Mouse (Mus musculus) spleen, adult 2 months (tissue): Measurements from ENCODE around the gene Bcdin3d. TPM values are rescaled to one million over a fixed set of nuclear protein-coding genes. Genes with fewer than 3 reads are reported as not detected.

ENCODE experiments used
- DNase-seq, 2 experiments: peaks; one replicate each; pipeline versions ENCODE4 v3.0.0 to v3.0.0-alpha.2; 2012 to 2021; ENCODE audit warnings: low spot score in 2 of 2, low read depth in 1 of 2
- H3K27ac ChIP-seq: fragments of 200-500 bp; 2 replicates; pipeline ENCODE4 v1.5.1; 2012; ENCODE audit warnings: low read length, inconsistent platforms; ENCODE audit not compliant: insufficient read depth
- H3K27me3 ChIP-seq: fragments of 200-500 bp; 2 replicates; pipeline ENCODE4 v1.6.1; 2012; ENCODE audit warnings: mild to moderate bottlenecking, moderate library complexity, low read length, inconsistent platforms; ENCODE audit not compliant: control insufficient read depth, insufficient read depth
- H3K36me3 ChIP-seq: fragments of 200-500 bp; 2 replicates; pipeline ENCODE4 v1.6.1; 2012; ENCODE audit warnings: mild to moderate bottlenecking, low read length, inconsistent platforms; ENCODE audit not compliant: control insufficient read depth, insufficient read depth
- H3K4me1 ChIP-seq: fragments of 200-500 bp; 2 replicates; pipeline ENCODE4 v1.6.1; 2011; ENCODE audit warnings: inconsistent platforms; ENCODE audit not compliant: control insufficient read depth, insufficient read depth, insufficient read length
- H3K4me3 ChIP-seq: fragments of 200-500 bp; 2 replicates; pipeline ENCODE4 v1.5.1; 2011; ENCODE audit warnings: mild to moderate bottlenecking, inconsistent platforms; ENCODE audit not compliant: insufficient read depth, insufficient read length; ENCODE audit errors: extremely low read depth
- CTCF ChIP-seq: fragments of 200-500 bp; IDR thresholded peaks from 2 replicates; pipeline ENCODE4 v1.5.1; 2011; ENCODE audit warnings: mild to moderate bottlenecking, inconsistent platforms; ENCODE audit not compliant: insufficient read depth, insufficient read length, insufficient replicate concordance; ENCODE audit errors: extremely low read depth
- POLR2A ChIP-seq: fragments of 200-500 bp; IDR thresholded peaks from 2 replicates; pipeline ENCODE4 v1.6.1; 2011; ENCODE audit warnings: low read depth, low read length, inconsistent platforms
- WGBS: fragments of 180-500 bp; shearing (Covaris S2); methylation state at CpG from one replicate; pipeline ENCODE4 v1.1.7; 2018; 5-methylcytosine and 5-hydroxymethylcytosine counted together
- polyA plus RNA-seq: library from polyadenylated mRNA; depleted of rRNA; stranded (reverse); fragments of >200 nt; gene quantifications from 2 replicates; pipeline ENCODE4 v1.2.3, GENCODE M21; 2012

Bcdin3d gene
- polyA plus RNA-seq, 1 experiment = 5.1 TPM

DNA sequence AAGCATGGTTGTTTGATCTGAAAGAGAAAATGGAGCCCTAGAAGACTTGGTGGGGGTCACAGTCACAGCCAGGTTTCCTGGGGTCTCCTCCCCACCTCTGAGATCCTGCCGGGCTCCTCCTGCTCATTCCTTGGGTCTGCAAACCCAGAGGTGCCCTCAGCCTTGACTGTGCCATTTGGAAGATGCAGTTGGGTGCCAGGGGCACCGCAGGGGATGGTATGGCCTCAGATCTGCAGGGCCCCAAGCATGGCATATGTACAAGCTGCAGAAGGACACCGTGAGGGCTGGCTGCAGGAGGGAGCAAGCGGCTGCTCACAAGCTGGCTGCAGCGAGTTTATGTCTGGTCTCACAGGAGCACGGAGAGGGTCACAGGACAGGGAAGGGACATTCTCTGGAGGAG, 25.2 kb upstream of the Bcdin3d start:
- 67% methylated on average over 6 of the region's 6 CpGs for WGBS
- Histone ChIP-seq H3K36me3 (no peaks in the 10 kb centered on the region), H3K27ac (no peak overlapping the region), H3K4me1 (no peaks in the 10 kb centered on the region; the same call in 1 of the 2 replicates), H3K27me3 (no peaks in the 10 kb centered on the region), H3K4me3 (no peak overlapping the region)
- TF ChIP-seq POLR2A (no peak), CTCF (no peak)
- no peak for DNase-seq

DNA sequence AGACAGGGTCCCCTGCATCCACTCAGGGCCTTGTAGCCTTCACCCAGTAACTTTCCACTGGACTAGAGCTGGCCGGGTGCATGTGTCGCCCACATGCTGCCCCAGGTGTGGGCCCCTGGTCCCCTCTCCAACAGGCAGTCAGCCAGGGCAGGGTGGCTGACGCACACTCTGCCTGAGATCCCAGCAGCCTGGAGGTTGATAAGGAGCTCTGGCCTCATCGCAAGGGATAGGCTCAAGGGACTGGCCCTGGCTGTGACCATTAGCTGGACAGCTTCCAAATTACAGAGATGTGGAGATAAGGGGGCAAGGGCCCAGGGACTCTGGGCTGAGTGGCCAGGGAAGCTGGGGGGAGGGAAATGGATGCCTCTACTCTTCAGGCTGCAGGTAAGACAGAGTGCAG, 24.3 kb upstream of the Bcdin3d start:
- no peak overlapping the region for H3K4me3 ChIP-seq
- no peak overlapping the region for H3K27ac ChIP-seq
- TF ChIP-seq CTCF (no peak), POLR2A (no peak)
- no peak for DNase-seq
- no peaks in the 10 kb centered on the region for H3K36me3 ChIP-seq
- H3K4me1 ChIP-seq = no peaks in the 10 kb centered on the region; the same call in 1 of the 2 replicates
- H3K27me3 ChIP-seq = no peaks in the 10 kb centered on the region
- WGBS = 67% methylated on average over 4 of the region's 4 CpGs

DNA sequence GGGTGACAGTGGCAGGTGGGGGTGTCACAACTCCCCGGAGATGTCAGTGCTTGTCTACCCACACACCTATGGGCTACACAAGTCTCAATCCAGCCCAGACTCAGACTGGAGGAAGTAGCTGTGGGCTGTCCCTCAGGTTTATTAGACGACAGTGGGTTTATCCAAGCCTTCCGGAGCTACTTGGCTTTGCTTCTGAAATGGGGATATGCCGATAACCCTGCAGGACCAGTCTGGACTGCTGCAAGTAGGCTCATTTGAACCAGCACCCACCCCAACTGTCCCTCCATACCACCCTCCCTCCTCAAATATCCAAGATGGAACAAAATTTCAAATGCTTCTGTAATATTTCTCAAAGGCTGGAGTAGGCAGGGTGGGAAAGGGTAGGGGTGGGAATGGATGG, 23.8 kb upstream of the Bcdin3d start:
- Histone ChIP-seq H3K4me3 (no peak overlapping the region), H3K27ac (0 out of 2 replicates have a peak overlapping the region, but pooled peaks have one; percentile 17), H3K27me3 (no peaks in the 10 kb centered on the region), H3K36me3 (no peaks in the 10 kb centered on the region), H3K4me1 (no peaks in the 10 kb centered on the region; the same call in 1 of the 2 replicates)
- no peak for DNase-seq
- 78% methylated on average over 4 of the region's 4 CpGs for WGBS
- TF ChIP-seq CTCF = no peak
- no peak for TF ChIP-seq POLR2A

DNA sequence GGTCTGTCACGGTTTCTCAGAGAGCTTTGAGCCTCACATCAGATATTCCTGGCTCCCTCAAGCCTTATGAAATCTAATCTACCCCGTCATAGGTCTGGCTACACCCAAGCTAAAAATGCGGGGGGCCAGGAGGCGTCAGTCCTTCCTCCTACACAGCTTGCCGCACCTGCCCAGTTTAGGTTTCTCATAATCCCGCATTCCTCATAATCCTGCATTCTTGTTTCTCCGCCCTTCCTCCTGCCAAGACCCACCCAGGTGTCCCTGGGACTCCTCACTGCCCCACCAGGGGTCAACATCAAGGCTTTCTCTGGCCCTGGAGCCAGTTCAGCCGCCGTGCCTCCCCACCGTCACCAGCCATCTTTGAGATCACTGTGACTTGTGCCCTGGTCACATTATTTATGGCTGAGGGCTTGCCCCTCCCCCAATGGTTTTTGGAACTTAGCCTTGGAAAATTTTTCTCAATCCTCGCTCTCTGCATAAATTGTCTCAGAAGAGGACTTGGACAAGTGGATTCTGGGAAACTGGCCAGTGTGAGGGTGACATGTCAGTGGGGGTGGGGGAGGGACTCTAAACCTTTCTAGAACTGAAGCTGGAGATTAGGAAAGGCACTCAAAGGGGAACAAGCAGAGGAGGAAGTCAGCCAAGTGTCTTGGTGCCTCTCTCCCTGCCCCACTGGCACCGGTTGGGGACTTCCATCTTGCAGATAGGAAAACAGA, 23.2 kb upstream of the Bcdin3d start:
- no peaks in the 10 kb centered on the region; the same call in 1 of the 2 replicates for H3K4me1 ChIP-seq
- no peaks in the 10 kb centered on the region for H3K27me3 ChIP-seq
- H3K36me3 ChIP-seq = no peaks in the 10 kb centered on the region
- no peak overlapping the region for H3K27ac ChIP-seq
- DNase-seq = no peak
- TF ChIP-seq CTCF = no peak
- TF ChIP-seq POLR2A = no peak
- H3K4me3 ChIP-seq = no peak overlapping the region
- WGBS = 35% methylated on average over 12 of the region's 12 CpGs

DNA sequence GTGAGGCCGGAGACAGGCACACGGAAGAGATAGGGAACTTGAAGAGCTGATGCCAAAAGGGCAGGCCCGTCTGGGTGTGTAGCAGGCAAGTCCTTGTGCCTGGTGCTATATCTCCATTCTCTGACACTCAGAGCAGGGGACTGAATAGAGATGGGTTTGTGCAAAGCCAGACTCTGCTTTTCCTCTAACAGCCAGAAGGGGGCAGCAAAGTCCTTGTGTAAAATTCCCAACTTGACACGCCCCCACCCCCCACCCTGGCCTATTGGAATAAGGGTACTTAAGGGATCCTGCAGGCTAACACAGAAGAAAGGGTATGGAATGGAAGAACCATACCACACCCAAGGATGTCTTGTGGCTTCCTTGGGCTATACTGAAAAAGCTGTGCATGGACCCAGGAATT, 22.5 kb upstream of the Bcdin3d start:
- H3K27ac ChIP-seq = no peak overlapping the region
- no peaks in the 10 kb centered on the region for H3K36me3 ChIP-seq
- H3K4me1 ChIP-seq = no peaks in the 10 kb centered on the region; the same call in 1 of the 2 replicates
- WGBS = 18% methylated on average over 4 of the region's 4 CpGs
- TF ChIP-seq POLR2A = no peak
- TF ChIP-seq CTCF = peak; percentile 46; the same call in 1 of the 2 replicates
- H3K4me3 ChIP-seq = no peak overlapping the region
- no peaks in the 10 kb centered on the region for H3K27me3 ChIP-seq
- DNase-seq = peak in 1 of 2 experiments; percentile 10

DNA sequence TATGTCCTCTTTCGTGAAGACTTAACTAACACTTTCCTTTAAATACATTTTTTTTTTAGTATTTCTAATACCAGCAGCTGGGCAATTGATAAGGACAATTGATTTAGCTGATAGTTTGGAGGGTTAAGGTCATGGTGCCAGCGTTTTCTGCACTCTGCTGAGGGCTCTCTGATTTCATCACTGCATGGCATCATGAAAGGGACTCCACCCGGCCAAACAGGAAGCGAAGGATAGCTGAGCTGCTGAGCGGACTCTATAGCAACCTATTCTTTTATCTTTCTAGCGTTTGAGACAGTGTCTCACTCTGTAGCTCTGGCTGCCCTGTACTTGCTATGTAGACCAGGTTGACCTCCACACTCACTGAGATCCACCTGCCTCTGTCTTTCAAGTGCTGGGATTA, 10.2 kb upstream of the Bcdin3d start:
- Histone ChIP-seq H3K4me1 (no peaks in the 10 kb centered on the region), H3K36me3 (no peaks in the 10 kb centered on the region), H3K4me3 (no peak overlapping the region), H3K27me3 (no peaks in the 10 kb centered on the region), H3K27ac (no peak overlapping the region)
- no peak for DNase-seq
- 48% methylated on average over 6 of the region's 6 CpGs for WGBS
- TF ChIP-seq POLR2A (no peak), CTCF (no peak)

DNA sequence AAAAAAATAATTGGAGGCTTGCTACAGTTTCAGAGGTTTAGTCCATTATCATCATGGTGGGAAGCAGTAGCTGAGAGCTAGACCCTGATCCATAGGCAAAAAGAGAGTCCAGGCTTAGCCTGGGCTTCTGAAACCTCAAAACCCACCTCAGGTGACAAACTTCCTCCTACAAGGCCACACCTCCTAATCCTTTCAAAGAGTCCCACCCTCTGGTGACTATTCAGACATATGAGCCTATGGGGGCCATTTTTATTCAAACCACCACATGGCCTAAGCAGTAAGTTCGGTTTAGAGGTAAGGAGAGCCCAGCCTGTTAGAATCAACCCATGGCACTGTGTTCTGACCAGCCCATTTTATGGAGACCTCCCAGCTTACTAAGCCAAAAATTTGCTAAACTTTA, 1.3 kb upstream of the Bcdin3d start:
- Histone ChIP-seq H3K4me3 (no peak overlapping the region), H3K27me3 (no peaks in the 10 kb centered on the region), H3K27ac (no peak overlapping the region), H3K4me1 (peaks cover 2% of the 10 kb centered on the region; the same call in 1 of the 2 replicates), H3K36me3 (no peaks in the 10 kb centered on the region)
- no peak for TF ChIP-seq CTCF
- TF ChIP-seq POLR2A = no peak
- WGBS = 73% methylated on average over 1 of the region's 1 CpGs
- DNase-seq = no peak
